Mouse (Mus musculus) kidney, adult 8-10 months (tissue): ENCODE data around the gene Sgsm2.
A peak's percentile ranks its signal among the peaks of the same experiment; 100 is the strongest.

Experiments used
- DNase-seq, 2 experiments: peaks; one replicate each; pipeline ENCODE4 v3.0.0; 2022

Gene Sgsm2

GRCm38 (mm10) chr11:74896901-74897677, at the start of gene Sgsm2:
Sgsm2 (minus strand) TSS chr11:74897060.
- DNase-seq: peak; percentile 54 to 76

GRCm38 (mm10) chr11:74946348-74946747, 49.5 kb upstream of the Sgsm2 start:
- DNase-seq: peak in 1 of 2 experiments; percentile 26

- no peak for DNase-seq
These were observed 33.5 kb upstream of the Sgsm2 start for GRCm38 (mm10) chr11:74930391-74930790.

- DNase-seq: peak; percentile 31 to 48
These were observed 32.3 kb upstream of the Sgsm2 start for GRCm38 (mm10) chr11:74929111-74929510.

- no peak for DNase-seq
These were observed 30.4 kb upstream of the Sgsm2 start for GRCm38 (mm10) chr11:74927236-74927725.

GRCm38 (mm10) chr11:74926388-74927005, 29.6 kb upstream of the Sgsm2 start:
- DNase-seq: peak; percentile 85 to 86

GRCm38 (mm10) chr11:74925577-74926387, 28.9 kb upstream of the Sgsm2 start, which contains the start of the genes Smg6 and Srr:
Smg6 (plus strand) TSS chr11:74925823.
Srr (minus strand) TSS chr11:74925948.
- peak; percentile 91 to 92 for DNase-seq

- peak; percentile 75 to 85 for DNase-seq
These were observed 27.3 kb upstream of the Sgsm2 start for GRCm38 (mm10) chr11:74924149-74924548.

GRCm38 (mm10) chr11:74919249-74919648, 22.4 kb upstream of the Sgsm2 start:
- no peak for DNase-seq

GRCm38 (mm10) chr11:74912492-74912891, 15.6 kb upstream of the Sgsm2 start:
- DNase-seq: no peak

GRCm38 (mm10) chr11:74909978-74910377, 13.1 kb upstream of the Sgsm2 start:
- DNase-seq: no peak

- peak in 1 of 2 experiments; percentile 32 for DNase-seq
These were observed 11.9 kb upstream of the Sgsm2 start for GRCm38 (mm10) chr11:74908618-74909399.

GRCm38 (mm10) chr11:74907850-74908249, 11.0 kb upstream of the Sgsm2 start:
- no peak for DNase-seq

- no peak for DNase-seq
These were observed 5.6 kb upstream of the Sgsm2 start for GRCm38 (mm10) chr11:74902416-74902815.

- DNase-seq: no peak
These were observed 4.7 kb upstream of the Sgsm2 start for GRCm38 (mm10) chr11:74901555-74901954.

- DNase-seq: no peak
These were observed 1.6 kb upstream of the Sgsm2 start for GRCm38 (mm10) chr11:74898517-74898827.

- DNase-seq: peak; percentile 92 to 93
These were observed 1.0 kb upstream of the Sgsm2 start, which contains the start of gene Tsr1 for GRCm38 (mm10) chr11:74897678-74898516. Tsr1 (plus strand) TSS chr11:74898071.

- DNase-seq: peak; percentile 63 to 68
These were observed 620 bp downstream of the Sgsm2 start for GRCm38 (mm10) chr11:74895980-74896900.

- DNase-seq: peak; percentile 35 to 48
These were observed 2.2 kb downstream of the Sgsm2 start for GRCm38 (mm10) chr11:74894619-74895018.

- DNase-seq: peak in 1 of 2 experiments; percentile 70
These were observed 13.8 kb downstream of the Sgsm2 start for GRCm38 (mm10) chr11:74883098-74883497.
